Mouse (Mus musculus): Measurements from ENCODE around the gene Rpl6.
A peak's percentile ranks its signal among the peaks of the same experiment; 100 is the strongest.
"Not testable (repeated sequence)": the region's sequence is repeated elsewhere in the genome, so short reads cannot be mapped to it uniquely, and the experiment has no call there.

The Rpl6 gene

DNA sequence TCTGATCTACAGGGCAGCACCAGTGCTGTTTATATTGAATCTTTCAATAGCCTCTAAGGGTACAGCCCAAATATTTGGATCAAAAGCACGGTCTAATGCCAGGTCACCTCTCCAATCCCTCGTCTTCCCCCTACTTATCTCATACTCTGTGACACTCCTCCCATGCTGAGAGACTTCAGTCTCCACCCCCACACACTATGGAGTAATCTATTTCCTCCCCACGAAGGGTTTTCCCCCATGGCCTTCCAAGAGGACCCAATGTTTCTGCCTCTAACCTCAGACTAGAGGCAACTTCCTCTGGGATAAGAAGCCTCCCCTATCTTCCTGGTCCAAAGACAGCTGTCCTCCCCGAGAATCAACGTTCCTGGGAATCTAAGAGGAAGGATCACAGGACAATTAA, 7.5 kb upstream of the Rpl6 start:
- no peak for DNase-seq (ENCODE audit: extremely low spot score, low spot score)

- DNase-seq (ENCODE audit: extremely low spot score, low spot score), result no peak
Observed at GRCm38 (mm10) chr5:121197337-121197736, 6.9 kb upstream of the Rpl6 start.

DNA sequence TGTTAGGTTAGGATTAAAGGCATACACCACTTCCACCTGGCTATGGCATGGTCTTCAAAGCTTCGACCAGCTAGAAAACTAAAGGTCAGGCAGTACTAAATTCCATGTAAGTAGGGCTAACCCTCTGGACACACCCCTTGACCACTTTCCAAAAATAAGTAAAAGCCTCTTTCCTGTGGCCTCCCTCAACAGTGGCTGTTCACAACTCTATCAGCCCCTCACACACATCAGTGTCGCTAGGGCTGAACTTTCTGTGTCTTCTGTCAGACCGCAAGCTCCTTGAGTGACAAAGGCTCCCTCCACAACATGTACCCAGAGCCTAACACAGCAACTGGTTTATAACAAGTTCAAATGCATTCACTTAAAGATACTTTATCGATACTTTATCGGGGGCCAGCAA, 5.9 kb upstream of the Rpl6 start:
- DNase-seq (ENCODE audit: extremely low spot score, low spot score), result no peak

DNA sequence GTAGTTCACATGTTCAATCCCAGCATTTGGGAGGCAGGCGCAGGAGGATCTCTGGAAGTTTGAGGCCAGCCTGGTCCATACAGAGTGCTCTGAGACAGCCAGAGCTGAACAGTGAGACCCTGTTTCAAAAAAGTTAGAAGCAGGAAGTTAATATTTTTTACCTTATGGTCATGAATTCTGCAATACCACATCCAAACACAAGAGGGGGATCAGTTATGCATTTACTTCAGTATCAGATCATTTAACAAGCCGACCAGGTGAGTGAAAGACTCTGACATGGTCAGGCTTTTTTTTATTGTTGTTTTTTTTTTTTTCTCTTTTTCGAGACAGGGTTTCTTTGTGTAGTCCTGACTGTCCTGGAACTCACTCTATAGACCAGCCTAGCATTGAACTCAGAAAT, 2.5 kb upstream of the Rpl6 start:
- DNase-seq (ENCODE audit: extremely low spot score, low spot score), result no peak

DNA sequence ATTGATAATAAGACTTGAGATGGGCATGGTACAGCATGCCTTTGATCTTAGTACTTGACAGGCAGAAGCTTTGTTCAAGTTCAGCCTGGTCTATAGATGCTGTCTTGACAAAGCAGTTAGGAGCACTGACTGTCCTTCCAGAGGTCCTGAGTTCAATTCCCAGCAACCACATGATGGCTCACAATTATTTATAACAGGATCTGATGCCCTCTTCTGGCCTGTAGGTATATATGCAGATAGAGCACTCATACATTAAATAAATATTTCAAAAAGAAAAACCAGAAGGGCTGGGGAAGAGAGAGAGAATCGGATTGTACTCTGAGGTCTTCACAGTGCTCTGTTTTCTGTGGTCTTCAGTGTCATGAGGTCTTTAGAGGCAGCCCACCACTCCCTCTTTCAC, 1.8 kb upstream of the Rpl6 start:
- DNase-seq (ENCODE audit: extremely low spot score, low spot score), result no peak

- not testable (repeated sequence) for DNase-seq (ENCODE audit: extremely low spot score, low spot score)
Observed at GRCm38 (mm10) chr5:121205537-121206130, 1.4 kb downstream of the Rpl6 start.

- no peak for DNase-seq (ENCODE audit: extremely low spot score, low spot score)
Observed at GRCm38 (mm10) chr5:121206540-121206939, 2.3 kb downstream of the Rpl6 start.

DNA sequence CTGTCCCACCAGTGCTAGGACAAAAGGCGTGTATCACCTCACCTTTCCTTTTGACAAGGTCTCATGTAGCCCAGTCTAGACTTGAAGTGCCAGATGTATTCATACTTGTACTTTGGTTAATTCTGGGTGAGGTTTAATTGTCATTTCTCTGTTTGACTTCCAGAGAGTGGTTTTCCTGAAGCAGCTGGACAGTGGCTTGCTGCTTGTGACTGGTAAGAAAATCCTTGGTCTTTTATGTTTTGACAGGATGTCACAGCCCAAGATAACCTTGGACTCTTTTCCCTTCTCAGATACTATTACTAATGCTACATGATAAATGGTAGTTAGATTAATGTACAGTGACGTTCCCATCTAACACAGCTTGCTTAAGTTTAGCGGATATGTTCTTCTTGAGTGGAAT, 2.7 kb downstream of the Rpl6 start:
- DNase-seq (ENCODE audit: extremely low spot score, low spot score), result no peak

DNA sequence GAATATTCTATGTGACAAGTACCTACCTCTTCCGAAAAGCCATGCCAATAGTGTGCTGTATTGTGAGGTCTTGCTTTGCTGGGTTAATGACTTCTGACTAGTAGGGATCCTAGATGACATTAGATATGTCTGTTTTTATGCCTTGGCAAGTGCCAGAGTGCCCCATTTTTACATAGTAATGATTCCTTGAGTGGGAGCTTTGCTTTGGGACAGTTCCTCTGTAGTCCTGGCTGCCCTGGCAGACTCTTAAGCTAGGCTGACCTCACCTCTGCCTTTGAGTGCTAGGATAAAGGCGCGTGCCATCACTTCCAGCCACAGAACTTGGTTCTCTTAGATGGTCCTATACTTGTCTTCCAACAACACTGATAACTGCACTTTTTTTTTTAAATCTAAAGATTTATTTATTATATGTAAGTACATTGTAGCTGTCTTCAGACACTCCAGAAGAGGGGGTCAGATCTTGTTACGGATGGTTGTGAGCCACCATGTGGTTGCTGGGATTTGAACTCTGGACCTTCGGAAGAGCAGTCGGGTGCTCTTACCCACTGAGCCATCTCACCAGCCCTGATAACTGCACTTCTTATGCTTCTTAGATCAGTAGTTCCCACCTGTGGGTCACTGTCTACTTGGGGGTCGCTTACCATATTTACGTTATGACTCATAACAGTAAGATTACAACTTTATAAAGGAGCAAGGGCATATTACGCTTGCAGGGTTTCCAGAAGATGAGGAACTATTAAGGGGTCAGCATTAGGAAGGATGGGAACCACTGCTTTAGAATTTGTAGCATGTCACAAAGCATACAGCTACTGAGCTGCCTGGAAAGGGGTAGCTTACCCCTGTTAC, 5.7 kb downstream of the Rpl6 start:
- DNase-seq (ENCODE audit: extremely low spot score, low spot score), result no peak

DNA sequence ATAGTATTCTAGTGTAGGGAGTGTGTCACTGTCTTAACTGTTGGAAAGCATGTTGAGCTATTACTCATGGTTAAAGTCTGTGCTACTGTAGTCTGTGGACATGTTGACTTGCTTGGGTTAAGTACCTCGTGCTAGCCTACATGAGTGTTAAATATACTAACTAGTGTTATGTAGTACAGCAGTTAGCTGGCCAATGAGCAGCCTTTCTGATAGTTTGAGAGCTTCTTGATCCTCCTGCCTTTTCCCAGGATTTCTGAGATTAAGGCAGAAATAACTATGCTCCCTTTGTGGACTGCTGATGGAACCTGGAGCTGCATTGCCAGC, 6.3 kb downstream of the Rpl6 start:
- no peak for DNase-seq (ENCODE audit: extremely low spot score, low spot score)

GRCm38 (mm10) chr5:121212108-121212507, 7.8 kb downstream of the Rpl6 start:
- no peak for DNase-seq (ENCODE audit: extremely low spot score, low spot score)

- DNase-seq (ENCODE audit: extremely low spot score, low spot score), result no peak
Observed at GRCm38 (mm10) chr5:121214707-121215106, 10.4 kb downstream of the Rpl6 start.

- DNase-seq (ENCODE audit: extremely low spot score, low spot score), result peak; percentile 72
Observed at GRCm38 (mm10) chr5:121215380-121216125, 11.3 kb downstream of the Rpl6 start.

DNA sequence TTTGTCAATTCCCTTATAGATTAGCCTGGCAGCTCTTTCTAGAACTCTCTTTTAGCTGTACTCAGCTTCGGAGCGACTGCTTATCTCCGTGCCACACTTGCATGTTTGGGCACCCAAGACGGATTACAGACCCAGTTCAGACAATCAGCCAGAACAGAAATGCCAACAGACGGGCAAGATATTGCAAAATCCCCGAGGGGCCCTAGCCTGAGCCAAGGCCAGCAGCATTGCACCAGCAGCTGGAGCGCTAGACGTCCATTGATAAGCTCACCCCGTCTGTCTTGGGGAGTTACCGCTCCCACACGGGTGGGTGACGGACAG, 11.8 kb downstream of the Rpl6 start:
- no peak for DNase-seq (ENCODE audit: extremely low spot score, low spot score)

- not testable (repeated sequence) for DNase-seq (ENCODE audit: extremely low spot score, low spot score)
Observed at GRCm38 (mm10) chr5:121216584-121217312, 12.5 kb downstream of the Rpl6 start.

DNA sequence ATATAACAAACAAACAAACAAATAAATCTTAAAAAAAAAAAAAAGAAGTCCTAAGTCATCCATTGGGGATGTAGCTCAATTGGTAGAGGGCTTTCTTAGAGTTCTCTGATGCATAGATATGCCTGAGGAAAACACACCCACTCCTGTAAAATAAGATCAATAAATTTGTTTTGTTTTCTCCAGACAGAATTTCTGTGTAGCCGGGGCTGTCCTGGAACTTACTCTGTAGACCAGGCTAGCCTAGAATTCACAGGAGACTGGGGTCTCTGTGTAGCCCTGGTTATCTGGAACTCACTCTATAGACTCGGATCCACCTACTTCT, 13.0 kb downstream of the Rpl6 start:
- no peak for DNase-seq (ENCODE audit: extremely low spot score, low spot score)

GRCm38 (mm10) chr5:121219190-121219589, 14.9 kb downstream of the Rpl6 start:
- DNase-seq (ENCODE audit: extremely low spot score, low spot score), result no peak

DNA sequence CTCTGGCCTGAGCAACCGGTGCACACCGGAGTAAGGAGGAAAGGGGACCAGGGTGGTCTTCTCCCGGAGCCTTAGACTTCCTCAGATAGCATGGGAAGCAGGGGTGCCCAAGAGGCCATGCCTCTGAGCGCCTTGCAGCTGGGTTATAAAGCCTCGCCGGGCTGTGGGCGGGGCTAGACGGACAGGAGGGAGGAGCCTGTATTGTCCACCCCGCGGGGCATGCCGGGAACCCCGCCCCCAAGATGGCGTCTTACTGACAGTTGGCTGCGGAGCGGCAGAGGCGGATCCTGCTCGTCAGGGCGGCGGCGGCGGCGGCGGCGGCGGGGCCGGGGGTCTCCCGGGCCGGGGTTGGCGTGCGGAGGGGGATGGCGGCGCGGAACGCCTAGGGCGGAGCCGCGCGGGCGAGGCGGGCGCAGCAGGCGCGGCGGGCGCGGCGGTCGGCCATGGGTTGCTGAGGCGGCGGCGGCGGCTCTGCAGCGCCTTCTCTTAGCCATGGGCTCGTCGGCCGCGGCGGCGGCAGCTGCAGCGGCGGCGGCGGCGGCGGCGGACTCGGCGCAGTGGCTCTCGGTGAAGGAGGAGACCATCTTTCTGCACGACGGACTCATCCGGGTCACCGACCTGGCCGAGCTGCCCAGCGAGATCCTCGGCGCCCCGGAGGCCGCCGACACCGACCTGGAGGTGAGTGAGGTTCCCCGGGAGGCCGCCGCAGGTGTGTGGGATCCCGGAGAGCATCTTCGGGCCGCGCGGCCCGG, 15.9 kb downstream of the Rpl6 start, which contains the start of gene Hectd4:
Gene Hectd4, plus strand, starts transcription at position 240 of the 752 bp plus-strand sequence.
- peak; percentile 98 for DNase-seq (ENCODE audit: extremely low spot score, low spot score)

DNA sequence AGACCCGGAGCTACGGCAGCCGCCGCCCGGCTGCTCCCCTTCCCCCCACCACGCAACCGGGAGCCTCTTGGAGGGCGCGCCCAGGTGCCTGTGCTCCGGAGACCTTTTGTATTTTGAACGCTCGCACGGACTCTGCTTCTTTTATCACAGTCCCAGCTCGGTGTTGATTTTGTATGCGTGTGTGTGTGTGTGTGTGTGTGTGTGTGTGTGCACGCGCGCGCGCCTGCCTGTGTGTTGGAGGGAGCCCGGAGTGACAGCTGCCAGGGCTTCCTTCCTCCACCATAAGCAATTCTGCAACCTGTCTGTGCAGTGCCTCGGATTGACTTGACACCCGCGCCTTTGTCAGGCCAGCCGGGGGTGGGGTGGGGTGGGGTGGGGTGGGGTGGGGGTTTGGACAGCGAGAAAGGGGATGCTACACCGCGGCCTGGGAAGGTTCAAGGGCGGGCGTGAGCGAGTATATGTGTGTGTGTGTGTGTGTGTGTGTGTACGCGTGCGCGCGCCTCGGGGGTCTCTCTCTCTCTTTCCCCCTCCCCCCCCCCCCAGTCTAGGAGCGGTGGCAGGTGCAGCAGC, 16.5 kb downstream of the Rpl6 start:
- peak; percentile 44 for DNase-seq (ENCODE audit: extremely low spot score, low spot score)

DNA sequence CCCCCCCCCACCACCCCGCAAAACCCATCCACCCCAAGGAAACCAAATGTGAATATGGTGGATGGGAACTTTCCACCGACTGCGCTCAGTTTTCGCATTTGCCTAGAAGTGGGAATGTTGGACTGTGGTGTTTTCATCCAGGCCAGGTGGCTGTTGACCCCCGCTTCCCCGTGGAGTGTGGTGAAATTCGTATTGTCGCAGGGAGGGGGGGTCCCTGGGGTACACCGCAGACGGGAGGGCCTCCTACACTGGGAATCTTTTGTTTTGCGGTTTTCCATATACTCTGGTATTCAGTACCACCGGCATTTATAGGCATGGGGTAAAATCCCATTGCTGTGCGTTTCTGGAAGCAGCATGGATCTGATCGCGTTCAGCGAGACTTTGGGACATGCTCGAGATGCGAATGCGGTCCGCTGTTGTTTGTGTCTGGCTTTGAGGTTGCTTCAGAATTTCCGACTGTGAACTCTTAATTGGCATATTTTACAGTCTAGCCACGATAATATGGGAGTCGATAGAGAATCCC, 17.1 kb downstream of the Rpl6 start:
- DNase-seq (ENCODE audit: extremely low spot score, low spot score), result no peak

GRCm38 (mm10) chr5:121224020-121224419, 19.7 kb downstream of the Rpl6 start:
- not testable (repeated sequence) for DNase-seq (ENCODE audit: extremely low spot score, low spot score)
